Mouse (Mus musculus) large intestine, adult 2 months (tissue): Measurements from ENCODE around the gene Olfr541. TPM values are rescaled to one million over a fixed set of nuclear protein-coding genes. Genes with fewer than 3 reads are reported as not detected.
"Not testable (repeated sequence)": the region's sequence is repeated elsewhere in the genome, so short reads cannot be mapped to it uniquely, and the experiment has no call there.

Experiments used
- DNase-seq: peaks from one replicate; pipeline ENCODE4 v3.0.0-alpha.2; 2012; ENCODE audit warnings: low read depth, low spot score
- WGBS: fragments of 180-500 bp; shearing (Covaris S2); methylation state at CpG from one replicate; pipeline ENCODE4 v1.1.7; 2018; 5-methylcytosine and 5-hydroxymethylcytosine counted together
- polyA plus RNA-seq: library from polyadenylated mRNA; depleted of rRNA; stranded (reverse); fragments of >200 nt; gene quantifications from 2 replicates; pipeline ENCODE4 v1.2.3, GENCODE M21; 2012; rRNA removed

Olfr541 gene
- polyA plus RNA-seq = not detected in 2 replicates

DNA sequence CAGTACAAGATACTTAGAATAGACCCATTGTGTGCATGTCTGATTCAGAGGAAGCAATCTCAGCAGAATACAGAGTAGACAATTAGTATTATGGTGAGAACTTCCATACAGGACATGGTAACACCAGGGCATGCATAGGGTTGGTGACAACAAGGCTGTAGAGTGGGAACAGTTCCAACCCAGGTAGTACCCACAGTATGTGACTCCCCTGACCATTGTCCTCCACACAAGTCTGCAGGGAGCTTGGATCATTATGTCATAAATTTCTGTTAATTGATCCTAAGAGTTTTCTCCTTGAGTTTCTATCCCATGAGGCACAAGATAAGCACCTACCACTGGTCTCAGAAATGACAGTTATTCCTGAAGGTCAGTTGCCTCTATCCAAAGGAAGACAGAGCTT lies at the start of gene Olfr541:
Olfr541 (plus strand) TSS at position 301 of the 400 bp plus-strand sequence.
- no peak for DNase-seq

DNA sequence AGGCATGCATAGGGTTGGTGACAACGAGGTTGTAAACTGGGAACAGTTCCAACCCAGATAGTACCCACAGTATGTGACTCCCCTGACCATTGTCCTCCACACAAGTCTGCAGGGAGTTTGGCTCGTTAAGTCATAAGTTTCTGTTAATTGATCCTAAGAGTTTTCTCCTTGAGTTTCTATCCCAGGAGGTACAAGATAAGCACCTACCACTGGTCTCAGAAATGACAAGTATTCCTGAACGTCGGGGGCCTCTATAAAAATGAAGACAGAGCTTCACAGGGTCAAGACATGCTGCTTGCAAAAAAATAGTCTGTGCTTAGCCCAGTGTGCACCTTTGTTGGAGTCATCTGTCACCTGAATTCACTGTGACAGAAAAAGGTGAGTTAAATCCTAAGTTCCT lies 37.4 kb upstream of the Olfr541 start, which contains the start of gene Olfr539:
Olfr539 (plus strand) TSS at position 301 of the 400 bp plus-strand sequence.
- WGBS = 55% methylated on average over 4 of the region's 4 CpGs
- no peak for DNase-seq

DNA sequence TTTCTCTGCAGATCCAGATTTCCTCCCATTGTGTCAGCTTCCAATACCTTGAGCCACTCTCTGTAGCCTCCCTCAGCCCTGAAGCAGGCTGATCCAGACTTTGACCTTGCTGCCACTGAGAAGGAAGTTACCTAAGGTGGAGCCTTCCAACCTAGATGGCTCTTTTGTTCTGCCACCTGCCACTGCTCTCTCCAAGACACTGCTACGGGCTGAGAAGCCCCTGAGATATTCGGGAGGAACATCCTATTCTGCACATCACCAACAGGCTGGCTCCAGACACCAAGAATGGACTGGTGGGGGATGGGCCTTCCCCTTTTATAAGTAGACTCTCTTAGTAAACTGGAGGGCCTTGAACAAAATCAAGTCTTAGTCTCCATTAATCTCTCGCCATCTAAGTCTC lies 26.4 kb upstream of the Olfr541 start:
- WGBS = 62% methylated on average over 3 of the region's 3 CpGs
- DNase-seq = not testable (repeated sequence)

DNA sequence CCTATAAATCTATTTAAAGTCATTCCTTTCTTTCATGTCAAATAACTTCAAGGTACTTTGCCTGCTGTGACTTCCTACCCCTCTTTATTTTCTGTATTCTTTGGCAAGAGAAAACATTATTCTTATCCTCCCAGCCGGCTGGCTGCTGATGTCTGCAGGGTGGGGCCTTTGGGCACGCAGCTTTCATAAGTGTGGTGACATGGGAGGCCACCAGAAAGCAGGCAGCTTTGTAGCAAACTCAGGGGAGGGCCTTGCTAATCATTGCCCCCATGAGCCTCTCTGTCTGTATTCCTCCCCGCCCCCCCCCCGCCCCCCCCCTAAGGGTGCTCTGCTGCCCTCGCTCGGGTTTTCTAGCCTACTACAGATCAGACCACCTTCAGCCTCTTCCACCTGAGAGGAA lies 21.2 kb upstream of the Olfr541 start:
- DNase-seq = no peak
- WGBS = 1% methylated on average over 6 of the region's 6 CpGs

DNA sequence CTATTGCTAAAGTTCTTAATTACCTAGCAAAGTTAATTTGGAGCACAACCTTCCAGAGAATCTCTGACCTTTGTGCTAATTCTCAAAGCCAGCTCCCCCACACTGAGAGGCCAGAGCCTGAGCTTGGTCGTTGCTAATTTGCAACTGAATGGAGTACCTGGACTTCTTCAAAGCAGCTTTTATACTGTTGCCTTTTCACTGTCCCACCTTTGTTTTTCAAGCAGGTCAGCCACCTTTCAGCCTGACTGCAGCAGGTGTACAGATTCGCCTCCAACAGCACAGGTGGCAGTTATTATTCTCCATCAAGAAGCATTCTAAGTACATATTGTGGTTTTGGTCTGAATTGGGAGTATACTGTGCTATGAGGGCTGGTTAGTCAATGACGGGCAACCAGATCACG lies 17.5 kb upstream of the Olfr541 start:
- not testable (repeated sequence) for DNase-seq
- WGBS = 70% methylated on average over 4 of the region's 4 CpGs

DNA sequence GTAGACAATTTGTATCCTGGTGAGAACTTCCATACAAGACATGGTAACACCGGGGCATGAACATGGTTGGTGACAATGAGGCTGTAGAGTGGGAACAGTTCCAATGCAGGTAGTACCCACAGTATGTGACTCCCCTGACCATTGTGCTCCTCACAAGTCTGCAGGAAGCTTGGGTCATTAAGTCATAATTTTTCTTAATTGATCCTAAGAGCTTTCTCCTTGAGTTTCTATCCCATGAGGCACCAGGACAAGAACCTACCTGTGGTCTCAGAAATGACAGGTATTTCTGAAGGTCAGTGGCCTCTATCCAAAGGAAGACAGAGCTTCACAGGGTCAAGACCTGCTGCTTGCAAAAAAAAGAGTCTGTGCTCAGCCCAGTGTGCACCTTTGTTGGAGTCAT lies 15.4 kb upstream of the Olfr541 start, which contains the start of gene Olfr45:
Olfr45 (plus strand) TSS at position 301 of the 400 bp plus-strand sequence.
- 78% methylated on average over 1 of the region's 1 CpGs for WGBS

DNA sequence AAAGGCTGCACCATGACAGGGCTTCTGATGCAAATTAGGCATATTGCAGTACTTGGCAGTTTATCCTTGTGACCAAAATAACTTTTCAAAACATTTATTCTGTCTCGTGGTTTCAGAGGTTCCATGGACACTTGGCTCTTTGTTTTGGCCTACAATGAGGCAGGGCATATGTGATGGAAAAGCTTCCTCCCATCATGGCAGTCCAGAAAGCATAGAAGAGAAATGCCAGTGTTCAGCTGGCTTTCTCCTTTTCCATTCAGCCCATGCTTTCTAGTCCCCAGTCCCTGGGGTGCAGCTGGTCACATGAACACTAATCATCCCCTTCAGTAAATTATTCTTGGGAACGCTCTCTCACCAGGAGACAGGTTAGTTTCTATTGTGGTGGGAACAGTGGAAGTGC lies 9.3 kb downstream of the Olfr541 start:
- DNase-seq = no peak
- 65% methylated on average over 2 of the region's 2 CpGs for WGBS

More for the DNA sequence above, 15.4 kb upstream of the Olfr541 start, which contains the start of gene Olfr45:
- no peak for DNase-seq

DNA sequence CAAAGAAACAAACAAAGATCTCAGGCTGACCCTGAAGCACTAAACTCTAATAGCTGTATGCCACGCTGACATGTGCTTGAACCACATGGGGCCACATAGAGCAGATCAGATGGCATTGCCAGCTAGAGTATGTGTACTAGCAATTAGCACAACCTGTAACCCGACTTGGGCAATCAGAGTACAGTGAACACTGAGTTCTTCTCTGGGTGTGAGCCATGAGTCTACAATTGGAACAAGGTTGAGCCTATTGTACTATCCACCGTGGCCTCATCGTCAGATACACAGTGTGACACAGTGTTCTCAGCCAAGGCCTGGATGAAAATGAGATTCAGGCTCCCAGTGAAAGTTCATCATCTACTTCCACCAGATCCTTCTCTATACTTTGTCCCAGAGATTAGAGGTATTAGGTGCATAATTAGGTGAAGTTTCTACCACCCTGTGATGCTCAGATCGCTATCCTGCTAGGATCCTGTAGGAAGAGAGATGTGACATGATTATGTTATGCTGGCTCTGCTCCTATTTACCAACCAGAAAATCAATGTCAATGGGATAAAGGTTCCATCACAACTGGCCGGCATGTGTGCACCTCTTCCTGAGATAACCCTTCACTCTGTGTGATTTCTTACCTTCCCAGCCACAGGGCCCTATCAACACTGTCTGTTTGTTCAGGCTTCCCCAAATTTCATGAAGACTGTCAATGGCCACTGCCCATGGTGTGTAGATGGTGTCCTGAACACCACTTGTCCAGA lies 10.6 kb downstream of the Olfr541 start:
- WGBS = 64% methylated on average over 6 of the region's 6 CpGs
- no peak for DNase-seq

DNA sequence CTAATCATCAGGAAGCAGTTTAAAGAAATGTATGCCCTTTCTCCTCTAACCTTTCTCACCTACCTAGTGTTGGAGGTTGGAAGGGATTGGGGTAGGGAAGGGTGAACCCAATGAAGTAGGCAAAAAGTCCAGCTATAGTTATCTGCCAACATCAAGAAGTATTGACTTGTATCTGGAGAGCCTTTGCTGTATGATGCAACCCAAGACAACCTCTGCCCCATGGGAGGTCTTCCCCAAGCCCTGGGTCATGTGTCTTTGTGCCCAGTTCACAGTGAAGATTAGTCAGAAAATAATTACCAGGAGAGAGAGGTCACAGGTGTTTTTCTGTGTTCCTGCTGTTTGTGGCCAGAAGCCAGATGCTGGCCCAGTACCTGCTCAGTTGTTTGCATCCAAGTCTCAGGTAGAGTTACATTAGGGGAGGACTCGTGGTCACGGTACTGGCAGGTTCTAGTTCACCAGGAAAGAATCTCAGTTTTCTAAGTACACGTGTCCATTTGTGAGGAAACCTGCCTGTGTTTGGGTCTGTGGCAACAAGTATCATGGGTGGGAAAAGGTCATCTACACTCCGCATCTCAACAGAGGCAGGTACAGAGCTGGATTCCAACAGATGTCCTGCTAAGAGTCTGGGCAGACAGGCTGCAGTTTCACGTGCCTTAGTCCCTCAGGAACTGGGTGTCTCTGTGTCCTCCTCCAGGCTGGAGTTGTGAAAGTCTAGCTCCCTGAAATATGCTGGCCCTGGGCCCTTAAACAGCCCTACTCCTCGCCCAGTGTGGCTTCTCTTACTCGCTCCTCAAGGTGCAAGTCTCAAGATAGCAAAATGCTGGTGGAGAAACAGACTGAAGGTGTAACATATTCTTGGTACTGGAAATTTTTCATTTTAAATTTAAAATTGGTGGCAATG lies 20.3 kb downstream of the Olfr541 start:
- 72% methylated on average over 7 of the region's 7 CpGs for WGBS
- no peak for DNase-seq

DNA sequence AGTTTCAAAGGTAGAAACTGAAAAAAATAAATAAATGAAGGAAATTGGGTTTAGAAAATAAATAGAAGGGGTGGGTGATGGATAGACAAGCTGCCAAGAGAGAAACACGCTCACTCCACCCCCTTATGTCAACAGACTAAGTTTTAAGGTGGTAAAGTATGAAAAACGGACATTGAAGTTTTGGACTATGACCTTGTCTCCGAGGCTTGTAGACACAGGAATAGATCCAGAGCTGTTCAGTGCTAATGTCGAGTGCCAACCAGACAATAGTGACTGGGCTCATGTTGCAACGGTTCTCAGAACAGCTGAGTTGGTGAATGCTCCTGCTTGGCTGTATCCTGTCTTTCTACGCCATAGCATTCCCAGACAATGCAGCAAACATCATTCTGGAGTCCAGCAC lies 24.0 kb downstream of the Olfr541 start:
- DNase-seq = no peak
- WGBS = 29% methylated on average over 6 of the region's 6 CpGs

DNA sequence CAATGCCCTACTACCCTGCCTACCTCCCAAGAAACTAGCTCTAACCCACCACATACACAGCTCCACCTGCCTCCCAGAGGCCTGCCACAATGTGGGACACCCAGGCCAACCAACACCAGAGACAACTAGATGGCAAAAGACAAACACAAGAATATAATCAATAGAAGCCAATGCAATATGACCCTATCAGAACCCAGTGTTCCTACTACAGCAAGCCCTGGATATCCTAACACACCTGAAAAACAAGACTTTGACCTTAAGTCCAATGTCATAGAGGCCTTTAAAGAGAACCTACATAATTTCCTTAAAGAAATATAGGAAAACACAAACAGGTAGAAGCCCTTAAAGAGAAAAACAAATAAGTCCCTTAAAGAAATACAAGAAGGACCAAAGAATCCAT lies 28.5 kb downstream of the Olfr541 start:
- no peak for DNase-seq

DNA sequence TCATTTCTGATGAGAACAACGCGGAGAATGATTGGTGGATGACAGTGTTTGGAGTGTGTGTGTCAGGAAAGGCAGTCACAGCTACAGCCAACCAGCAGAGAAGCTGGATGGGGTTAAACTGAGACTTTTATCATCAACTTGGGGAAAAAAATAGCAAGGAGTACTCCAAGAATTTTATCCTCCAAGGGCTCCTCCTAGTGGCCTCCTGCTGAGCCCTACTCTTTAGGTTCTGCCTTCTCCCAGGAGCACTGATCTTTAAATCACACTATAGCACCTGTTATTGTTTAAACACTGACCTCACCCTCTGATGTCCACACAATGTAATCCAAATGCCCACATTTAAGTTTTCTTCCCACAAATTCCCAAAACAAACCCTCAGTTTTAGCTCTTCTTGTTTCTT lies 36.1 kb downstream of the Olfr541 start:
- no peak for DNase-seq
- WGBS = 71% methylated on average over 2 of the region's 2 CpGs

DNA sequence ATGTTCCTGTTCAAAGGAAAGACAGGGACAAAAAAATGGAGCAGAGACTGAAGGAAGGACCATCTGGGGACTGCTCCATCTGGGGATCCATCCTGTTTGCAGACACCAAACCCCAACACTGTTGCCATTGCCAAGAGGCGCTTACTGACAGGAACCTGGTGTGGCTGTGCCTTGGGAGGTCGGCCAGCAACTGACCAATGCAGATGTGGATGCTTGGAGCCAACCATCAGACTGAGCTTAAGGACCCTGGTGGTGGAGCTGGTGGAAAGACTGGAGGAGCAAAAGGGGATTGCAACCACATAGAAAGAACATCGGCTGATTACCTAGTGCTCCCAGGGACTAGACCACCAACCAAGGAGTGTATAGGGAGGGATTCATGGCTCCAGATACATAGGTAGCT lies 50.3 kb downstream of the Olfr541 start:
- no peak for DNase-seq
- WGBS = 77% methylated on average over 3 of the region's 3 CpGs

DNA sequence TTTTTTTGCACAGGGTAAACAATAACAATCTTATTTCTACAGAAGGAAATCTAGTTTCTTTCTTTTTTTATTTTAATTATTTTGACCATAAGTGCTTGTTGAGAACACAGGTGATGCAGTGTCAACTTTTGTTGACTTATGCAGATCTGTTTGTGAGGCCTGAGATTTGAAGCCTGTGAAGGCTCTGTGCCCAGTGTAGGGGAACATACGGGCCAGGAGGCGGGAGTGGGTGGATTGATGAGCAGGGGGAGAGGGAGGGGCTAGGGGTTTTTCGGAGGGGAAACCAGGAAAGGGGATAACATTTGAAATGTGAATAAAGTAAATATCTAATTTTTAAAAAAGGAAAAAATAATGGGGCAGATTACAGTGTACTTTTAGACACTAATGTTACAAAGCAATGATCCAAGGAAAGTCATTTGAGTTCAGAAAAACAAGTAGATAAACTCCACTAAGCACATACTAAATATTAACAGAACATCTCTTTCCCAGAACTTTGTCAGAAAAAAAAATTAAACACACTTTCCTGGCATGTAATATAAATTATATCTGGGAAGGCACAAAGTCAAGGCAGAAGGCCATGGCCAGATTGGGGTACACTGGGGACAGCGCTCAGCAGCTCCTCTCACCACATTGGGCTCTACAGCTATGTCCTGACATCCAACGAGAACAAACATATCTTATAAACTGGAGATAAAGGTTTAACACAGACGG lies 51.2 kb downstream of the Olfr541 start:
- WGBS = 79% methylated on average over 6 of the region's 6 CpGs
- no peak for DNase-seq

DNA sequence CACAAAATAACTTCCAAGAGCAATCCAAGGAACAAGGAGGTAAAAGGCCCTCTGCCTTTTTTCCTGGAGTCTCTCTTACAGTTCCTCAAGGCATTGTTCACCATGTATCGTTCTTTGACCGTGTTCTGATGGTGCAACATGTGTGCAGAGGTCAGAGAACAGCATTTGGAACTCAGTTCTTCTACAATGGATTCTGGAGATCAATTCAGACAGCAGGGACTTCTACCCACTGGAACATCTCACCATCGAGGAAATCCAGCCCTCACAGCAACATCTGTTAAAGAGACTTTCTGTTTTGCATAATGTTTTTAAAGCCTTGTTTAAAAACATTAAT lies 51.7 kb downstream of the Olfr541 start:
- 76% methylated on average over 3 of the region's 3 CpGs for WGBS
- no peak for DNase-seq

DNA sequence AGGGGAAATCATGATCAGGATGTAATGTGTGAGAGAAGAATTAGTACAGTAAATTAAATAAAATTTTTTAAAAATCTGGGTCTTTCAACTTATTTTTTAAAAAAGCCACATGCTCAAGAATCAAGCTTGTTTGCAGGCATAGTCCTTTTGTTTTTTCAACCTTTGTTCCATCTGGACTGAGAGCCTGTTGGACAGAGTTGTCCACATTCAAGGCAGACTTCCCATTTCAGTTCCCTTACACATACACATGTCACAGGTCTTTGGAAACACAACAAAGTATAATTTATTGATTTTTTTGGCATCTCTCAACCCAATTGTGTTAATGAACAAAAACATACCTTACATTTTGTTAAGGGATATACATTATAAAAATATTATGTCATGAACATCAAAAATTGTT lies 57.5 kb downstream of the Olfr541 start:
- DNase-seq = no peak
